Mouse (Mus musculus): ENCODE data around the gene Dennd4c.

The Dennd4c gene

DNA sequence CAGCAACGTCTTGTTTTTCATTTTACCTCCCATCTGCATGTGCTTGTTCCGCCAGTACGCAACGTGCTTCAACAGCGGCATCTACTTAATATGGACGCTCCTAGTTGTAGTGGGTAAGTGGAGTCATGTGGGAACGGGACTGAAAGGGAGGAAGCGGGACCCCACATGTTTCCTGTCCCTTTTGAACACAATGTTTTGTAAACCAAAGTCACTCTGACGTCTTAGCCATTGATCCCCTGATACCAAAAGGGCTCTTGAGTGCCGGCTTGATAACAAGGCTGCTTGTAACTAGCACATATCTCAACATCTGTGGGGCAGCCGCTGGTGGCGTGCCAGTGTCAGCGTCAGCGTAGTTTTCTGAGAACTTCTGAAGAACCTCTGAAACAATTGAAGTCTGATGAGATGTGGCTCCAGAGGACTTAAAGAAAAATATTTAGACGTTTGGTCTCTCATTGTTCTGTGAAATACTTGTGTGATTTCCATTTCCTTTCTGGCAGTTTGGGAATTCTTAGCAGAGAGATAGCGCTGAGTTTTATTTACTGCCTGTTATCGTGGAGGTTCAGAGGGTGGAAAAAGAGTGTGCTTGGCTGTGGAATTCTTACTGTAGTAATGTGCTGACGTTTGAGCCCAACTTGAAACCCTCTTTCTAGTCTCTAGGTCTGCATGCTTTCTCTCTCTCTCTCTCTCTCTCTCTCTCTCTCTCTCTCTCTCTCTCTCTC is 138.0 kb downstream of the Dennd4c start:
- TF ChIP-seq GATA4 (IDR thresholded peaks at IDR 0.05; ENCODE audit: insufficient replicate concordance, low read length) = peak; percentile 92

DNA sequence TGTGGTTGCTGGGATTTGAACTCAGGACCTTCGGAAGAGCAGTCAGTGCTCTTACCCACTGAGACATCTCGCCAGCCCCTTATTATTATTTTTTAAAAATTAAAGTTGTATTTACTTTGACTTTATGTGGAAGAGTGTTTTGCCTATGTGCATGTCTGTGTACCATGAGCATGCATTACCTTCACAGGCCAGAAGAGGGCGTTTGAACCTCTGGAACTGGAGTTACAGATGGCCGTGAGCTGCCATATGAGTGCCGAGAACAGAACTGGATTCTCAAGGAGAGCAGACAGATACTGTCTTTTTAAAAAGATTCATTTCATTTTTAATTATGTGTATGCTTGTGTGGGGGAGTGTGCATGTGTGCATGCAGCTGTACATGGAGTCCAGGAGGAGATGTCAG is 139.5 kb downstream of the Dennd4c start:
- TF ChIP-seq GATA4 (IDR thresholded peaks at IDR 0.05; ENCODE audit: insufficient replicate concordance, low read length) = no peak

DNA sequence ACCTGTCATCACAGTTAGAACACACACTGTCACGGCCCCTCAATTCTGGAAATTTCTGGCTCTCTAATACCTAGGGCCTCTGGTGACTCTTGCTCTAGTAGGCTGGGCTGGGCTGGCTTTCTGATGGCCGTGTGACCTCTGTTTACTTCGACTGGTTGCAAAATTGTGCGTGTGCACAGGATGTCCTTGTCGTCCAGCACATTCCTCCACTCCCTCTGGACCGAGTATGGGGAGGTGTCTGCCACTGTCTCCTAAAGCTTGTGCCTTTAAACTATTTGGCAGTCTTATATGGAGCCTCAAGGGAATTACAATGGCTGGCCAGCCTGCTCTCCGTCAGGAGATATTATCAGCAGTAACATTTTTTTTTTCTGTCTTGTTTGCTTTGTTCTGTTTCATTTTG is 149.1 kb downstream of the Dennd4c start:
- TF ChIP-seq GATA4 (IDR thresholded peaks at IDR 0.05; ENCODE audit: insufficient replicate concordance, low read length) = no peak

DNA sequence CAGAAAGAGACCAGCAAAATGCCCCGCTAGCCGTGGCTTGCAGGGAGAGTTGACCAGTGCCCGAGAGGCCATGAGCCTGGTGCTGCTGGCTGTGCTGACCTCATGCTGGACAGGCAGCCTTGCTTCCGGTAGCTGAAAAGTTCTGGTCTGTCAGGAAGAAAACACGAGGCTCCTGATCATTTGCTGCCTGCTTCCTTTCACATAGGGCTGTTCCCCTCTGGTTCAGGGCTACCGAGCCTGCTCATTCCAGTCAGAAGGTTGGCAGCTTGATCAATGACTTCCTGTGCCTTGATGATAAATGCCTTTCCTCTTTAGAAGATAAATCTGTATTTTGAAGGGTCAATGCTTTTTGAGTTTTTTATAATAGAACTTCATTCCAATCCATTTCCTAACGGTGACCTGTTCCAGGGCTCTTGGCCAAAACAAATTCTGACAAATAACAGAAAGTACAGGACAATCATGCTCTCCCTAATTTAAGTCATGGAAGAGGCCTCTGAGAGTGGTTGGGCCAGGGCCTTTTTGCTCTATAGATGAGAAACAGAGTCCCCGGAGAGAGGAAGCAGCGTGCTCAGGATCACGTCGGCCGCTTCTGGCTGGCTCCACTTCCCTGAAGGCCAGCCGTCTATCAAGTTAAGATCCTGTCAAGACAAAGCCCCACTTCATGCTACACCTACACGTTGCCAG is 150.6 kb downstream of the Dennd4c start:
- TF ChIP-seq GATA4 (IDR thresholded peaks at IDR 0.05; ENCODE audit: insufficient replicate concordance, low read length) = peak; percentile 73
